Mouse (Mus musculus): ENCODE results near the gene Lag3.
A peak's percentile ranks its signal among the peaks of the same experiment; 100 is the strongest.
"Not testable (repeated sequence)": the region's sequence is repeated elsewhere in the genome, so short reads cannot be mapped to it uniquely, and the experiment has no call there.

The Lag3 gene

DNA sequence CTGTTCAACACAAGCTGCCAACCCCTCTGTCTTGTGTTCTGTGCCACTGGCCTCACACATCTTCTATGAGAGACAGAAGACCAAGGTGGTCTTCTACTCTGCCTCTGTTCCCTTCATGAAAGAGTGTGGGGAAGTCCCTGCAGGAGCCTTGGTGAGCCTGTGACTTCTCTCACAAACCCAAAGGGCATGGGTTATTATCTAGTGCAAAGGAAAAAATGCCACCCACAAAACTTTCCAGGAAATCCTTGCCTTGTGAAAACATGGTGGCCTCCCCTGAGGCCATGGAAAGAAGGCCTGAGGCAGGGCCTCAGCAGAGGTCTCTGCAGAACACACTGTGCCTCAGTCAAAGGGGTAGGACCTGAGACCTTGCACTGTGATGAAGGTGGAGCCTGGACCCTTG is 9.7 kb downstream of the Lag3 start:
- DNase-seq (ENCODE audit: low read depth in 2 of 2, low spot score in 2 of 2), result no peak

DNA sequence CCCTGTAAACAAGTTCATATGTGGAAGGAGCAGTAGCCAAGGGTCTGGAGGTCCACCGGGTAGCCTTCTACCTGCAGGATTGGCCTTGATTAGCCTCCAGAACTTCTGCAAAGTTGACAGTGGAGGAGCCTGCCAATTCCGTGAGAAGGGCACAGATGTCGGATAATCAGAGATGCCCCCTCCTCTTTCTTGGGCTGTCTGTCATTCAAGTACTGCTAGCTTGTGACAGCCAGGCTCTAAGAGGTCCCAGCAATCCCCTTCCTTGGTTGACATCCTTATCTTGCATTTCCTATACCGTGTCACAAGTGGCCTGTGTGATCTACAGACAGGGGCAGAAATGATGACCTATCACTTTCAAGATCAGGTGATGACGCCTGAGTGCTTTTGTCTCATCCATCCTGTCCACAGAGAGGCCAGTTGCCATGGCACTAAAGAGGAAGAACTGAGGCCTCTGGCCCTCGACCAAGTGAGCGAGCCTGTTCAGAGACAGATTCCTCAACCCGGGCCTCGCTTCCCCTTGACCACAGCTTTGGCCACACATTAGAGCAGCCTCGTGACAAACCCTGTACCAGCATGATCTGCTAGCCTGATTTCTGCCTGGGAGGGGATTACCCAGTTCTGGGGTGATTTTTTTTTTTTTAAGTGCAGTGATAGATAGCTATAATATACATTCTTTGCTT is 10.6 kb downstream of the Lag3 start:
- no peak for DNase-seq (ENCODE audit: low read depth in 2 of 2, low spot score in 2 of 2)

- DNase-seq (ENCODE audit: low read depth in 2 of 2, low spot score in 2 of 2), result peak in 1 of 2 experiments; percentile 21
Measured at GRCm38 (mm10) chr6:124900056-124900800, 11.3 kb downstream of the Lag3 start.

- no peak for DNase-seq (ENCODE audit: low read depth in 2 of 2, low spot score in 2 of 2)
Measured at GRCm38 (mm10) chr6:124898359-124898758, 13.1 kb downstream of the Lag3 start.

DNA sequence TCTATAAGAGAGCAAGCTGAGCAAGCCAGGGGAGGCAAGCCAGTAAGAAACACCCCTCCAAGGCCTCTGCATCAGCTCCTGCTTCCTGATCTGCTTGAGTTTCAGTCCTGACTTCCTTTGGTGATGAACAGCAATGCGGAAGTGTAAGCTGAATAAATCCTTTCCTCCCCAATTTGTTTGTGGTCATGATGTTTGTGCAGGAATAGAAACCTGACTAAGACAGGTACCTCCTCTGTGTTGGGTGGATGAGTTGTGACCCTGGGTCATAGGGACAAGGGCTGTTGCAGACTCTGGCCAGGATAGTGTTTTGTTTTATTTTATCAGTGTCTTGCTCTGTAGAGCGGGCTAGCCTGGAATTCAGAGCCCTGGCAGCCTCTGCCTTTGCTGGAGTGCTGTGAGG is 17.4 kb downstream of the Lag3 start:
- not testable (repeated sequence) for DNase-seq (ENCODE audit: low read depth in 2 of 2, low spot score in 2 of 2)

DNA sequence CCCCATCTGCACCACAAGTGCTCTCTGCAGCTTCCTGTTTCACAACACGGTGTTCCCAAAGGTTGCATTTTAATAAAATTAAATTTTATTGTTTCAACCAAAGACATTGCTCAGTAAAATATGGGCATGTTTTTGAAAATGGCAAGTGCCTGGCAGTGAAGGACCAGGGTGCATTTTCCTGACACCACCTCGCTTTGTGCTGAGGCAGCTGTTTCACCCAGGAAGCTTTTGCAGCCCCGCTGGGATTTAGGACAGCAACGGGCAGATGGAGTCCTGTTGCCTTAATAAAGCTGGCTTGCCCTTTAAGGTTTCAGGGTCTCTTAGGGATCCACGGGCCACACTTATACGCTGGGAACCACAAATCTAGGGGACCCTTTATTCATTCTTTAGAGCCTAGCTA is 20.5 kb downstream of the Lag3 start:
- no peak for DNase-seq (ENCODE audit: low read depth in 2 of 2, low spot score in 2 of 2)

GRCm38 (mm10) chr6:124888555-124889125 is 22.9 kb downstream of the Lag3 start:
- DNase-seq (ENCODE audit: low read depth in 2 of 2, low spot score in 2 of 2), result no peak

- DNase-seq (ENCODE audit: low read depth in 2 of 2, low spot score in 2 of 2), result no peak
Measured at GRCm38 (mm10) chr6:124887986-124888385, 23.5 kb downstream of the Lag3 start, which contains the start of gene Cd4. Gene Cd4 (minus strand): TSS chr6:124888221.

GRCm38 (mm10) chr6:124885956-124886381 is 25.5 kb downstream of the Lag3 start:
- DNase-seq (ENCODE audit: low read depth in 2 of 2, low spot score in 2 of 2), result peak; percentile 59 to 62

DNA sequence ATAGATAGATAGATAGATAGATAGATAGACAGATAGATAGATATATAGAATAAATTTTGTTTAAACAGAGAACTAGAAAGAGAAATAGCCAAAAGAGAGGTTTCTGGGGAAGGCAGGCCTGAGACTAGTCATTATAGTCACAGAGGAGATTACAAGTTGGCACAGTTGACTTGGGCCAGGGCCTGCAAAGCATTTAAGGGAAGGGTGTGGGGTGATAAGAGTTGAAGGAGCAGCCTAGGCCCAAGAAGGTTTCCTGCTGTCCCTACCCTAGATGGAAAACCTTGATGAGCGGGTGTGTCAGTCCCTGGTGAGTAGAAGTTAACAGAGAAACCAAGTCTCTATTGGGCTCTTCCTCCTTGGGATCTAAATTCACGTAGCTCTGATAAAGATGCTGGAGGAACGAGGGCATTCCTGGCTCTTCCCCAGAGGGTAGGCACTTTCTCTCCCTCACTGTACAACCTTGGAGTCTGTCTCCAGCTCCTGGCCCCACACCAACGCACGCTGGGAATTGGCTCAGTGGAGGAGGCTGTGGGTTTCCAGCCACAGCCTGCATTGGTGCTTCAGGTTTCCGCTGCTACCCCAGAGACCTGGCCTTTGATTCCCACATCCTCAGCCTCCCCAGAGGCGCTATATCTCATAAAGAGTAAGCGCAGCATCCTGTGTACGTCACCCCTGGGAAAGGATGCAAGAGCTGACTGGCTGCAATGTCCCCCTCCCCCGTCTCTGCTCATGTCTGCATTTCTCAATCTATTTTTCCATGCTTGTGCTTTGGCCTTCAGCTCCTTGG is 26.6 kb downstream of the Lag3 start:
- peak; percentile 52 to 69 for DNase-seq (ENCODE audit: low read depth in 2 of 2, low spot score in 2 of 2)

- no peak for DNase-seq (ENCODE audit: low read depth in 2 of 2, low spot score in 2 of 2)
Measured at GRCm38 (mm10) chr6:124883351-124883750, 28.2 kb downstream of the Lag3 start.

DNA sequence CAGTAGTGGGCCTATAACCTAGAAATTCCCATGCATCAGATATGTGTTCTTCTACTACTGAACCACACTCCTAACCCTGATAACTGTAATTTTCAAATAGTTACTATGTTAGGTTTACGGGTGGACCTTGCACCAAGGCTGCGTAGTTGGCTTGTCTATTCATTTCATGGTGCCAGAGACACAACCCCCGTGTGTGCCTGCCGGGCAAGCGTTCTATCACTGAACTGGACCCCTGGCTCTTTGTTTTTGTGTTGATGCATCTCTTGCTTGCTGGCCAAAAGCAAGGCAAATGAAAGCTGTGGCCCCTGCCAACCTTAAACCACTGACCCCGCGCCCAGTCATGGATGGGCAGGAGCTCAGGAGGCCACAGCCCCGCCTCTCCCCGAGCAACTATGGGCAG is 29.7 kb downstream of the Lag3 start:
- DNase-seq (ENCODE audit: low read depth in 2 of 2, low spot score in 2 of 2), result no peak

DNA sequence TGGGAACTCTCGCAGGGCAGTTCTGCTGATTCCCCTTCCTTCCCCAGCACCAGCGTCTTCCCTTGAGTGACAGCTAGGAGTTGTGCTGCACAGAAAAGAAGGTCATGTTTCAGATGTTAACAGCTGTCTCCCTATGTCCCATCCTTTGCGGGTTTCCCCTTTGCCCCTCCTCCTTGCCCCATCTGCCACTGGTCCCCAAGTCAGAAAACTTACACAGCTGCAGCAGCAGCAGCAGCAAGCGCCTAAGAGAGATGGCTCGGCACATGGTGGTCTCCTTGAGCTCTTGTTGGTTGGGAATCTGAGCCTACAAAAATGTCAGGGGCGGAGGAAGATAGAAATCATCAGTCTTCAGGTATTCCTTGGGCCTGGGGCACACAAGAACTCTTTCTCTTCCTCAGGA is 32.1 kb downstream of the Lag3 start:
- DNase-seq (ENCODE audit: low read depth in 2 of 2, low spot score in 2 of 2), result no peak

DNA sequence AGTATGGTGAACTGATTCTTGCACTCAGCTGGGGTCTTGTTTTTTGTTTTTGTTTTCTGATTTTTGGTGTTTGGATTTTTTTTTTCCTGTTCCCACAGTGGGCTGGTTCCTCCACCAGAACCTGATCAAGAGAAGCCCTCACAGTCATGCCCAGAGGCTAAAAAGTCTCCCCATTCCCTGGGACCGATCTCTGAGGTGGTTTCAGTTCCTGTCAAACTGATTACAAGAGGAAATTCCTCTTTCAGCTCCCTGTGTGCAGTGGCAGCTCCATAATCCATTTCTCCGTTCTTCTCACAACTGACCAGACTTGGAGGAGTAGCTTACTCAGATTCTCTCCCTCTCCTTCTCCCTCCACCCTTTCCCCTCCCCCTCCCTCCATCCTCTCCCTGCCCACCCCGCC is 37.2 kb downstream of the Lag3 start:
- DNase-seq (ENCODE audit: low read depth in 2 of 2, low spot score in 2 of 2), result no peak

DNA sequence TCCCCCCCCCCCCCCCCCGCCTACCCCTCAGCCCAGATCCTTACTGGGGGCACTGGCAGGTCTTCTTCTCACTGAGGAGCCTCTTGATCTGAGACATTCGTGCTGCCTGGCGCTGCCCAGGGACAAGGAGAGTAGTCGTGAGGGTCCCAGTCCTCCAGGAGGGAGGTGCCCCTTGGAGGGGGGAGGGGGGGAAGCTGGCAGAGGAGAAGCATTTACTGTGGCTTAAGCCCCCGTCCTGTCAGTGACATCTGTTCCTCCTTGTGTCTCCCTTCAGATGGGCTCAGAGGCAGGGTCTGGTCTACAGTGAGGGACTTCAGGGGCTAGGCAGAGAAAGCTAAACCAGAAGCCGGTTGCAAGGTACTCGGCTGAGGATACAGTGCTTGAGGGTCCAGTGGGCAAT is 44.9 kb downstream of the Lag3 start:
- DNase-seq (ENCODE audit: low read depth in 2 of 2, low spot score in 2 of 2), result no peak

DNA sequence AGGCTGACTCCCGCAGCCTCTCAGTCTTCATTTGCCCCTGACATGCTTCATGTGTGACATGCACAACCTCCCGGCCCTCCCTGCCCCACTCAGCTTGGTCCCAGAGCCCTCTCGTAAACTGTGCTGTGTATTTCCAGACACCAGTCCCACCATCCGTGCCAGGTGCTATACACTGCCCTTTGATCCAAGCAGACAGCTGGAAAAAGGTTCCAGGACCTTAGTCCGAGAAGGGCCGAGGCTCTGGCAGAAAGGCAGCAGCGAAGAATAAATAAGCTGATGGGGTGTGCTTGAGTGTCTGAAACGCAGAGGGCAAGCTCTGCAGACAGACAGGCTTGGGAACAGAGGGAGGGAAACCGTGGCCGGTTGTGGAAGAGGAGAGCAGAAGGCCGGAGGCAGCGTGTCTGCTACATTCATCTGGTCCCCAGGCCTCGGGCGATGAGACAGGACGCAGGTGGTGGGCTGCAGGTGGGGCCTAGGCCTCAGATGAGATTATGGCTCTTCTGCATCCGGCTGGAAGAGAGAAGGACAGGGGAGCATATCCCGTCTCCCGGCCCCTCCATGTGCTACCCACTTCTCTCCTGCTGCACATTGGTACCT is 45.6 kb downstream of the Lag3 start:
- no peak for DNase-seq (ENCODE audit: low read depth in 2 of 2, low spot score in 2 of 2)

DNA sequence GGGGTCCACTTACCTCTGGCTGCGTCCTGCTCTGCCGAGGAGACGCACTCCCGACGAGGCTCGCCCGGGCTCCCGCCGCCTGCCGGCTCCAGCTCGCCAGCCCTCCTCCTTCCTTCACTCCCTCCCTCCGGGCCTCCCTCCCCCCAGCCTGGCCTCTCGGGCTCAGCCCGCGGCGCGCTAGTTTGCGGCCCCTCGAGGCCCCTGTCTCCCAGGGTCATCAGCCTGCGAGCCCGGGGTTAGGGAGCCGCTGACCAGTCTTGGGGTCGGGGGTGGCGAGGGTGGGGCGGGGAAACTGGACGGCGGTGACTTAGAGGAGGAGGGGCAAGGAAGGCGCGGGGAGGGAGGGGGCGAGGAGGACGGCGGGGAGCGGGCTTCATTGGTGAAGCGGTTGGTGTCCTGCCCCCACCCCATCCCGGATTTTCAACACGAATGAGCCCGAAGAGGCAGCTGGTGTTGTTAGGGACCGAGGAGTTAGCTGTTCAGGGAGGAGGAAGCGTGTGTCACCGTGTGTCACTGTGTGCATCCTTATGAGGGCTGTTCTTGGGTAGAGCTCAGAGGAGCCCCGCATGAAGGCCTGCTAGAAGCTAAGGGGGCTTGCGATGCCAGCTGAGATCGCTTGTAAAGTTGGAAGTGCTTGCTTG is 47.7 kb downstream of the Lag3 start, which contains the start of gene Gpr162:
TSS of gene Gpr162 (minus strand) at position 326 of the 641 bp plus-strand sequence.
- no peak for DNase-seq (ENCODE audit: low read depth in 2 of 2, low spot score in 2 of 2)

GRCm38 (mm10) chr6:124863125-124863657 is 48.3 kb downstream of the Lag3 start:
- no peak for DNase-seq (ENCODE audit: low read depth in 2 of 2, low spot score in 2 of 2)

GRCm38 (mm10) chr6:124862406-124863124 is 48.9 kb downstream of the Lag3 start:
- DNase-seq (ENCODE audit: low read depth in 2 of 2, low spot score in 2 of 2), result no peak

GRCm38 (mm10) chr6:124861802-124862201 is 49.7 kb downstream of the Lag3 start:
- no peak for DNase-seq (ENCODE audit: low read depth in 2 of 2, low spot score in 2 of 2)

Measured in CD8-positive naive resting alpha-beta T cell, adult 2 months (primary cell).